Mouse (Mus musculus): Measurements from ENCODE around the gene Capn13. TPM values are rescaled to one million over a fixed set of nuclear protein-coding genes. Genes with fewer than 3 reads are reported as not detected.
"Not testable (repeated sequence)": the region's sequence is repeated elsewhere in the genome, so short reads cannot be mapped to it uniquely, and the experiment has no call there.

The Capn13 gene
- total and polyA plus RNA-seq, 2 experiments from 2014 or later: not detected

- no peak for ATAC-seq (ENCODE audit: insufficient read depth, low read depth)
- no peaks in the 10 kb centered on the region for H3K4me1 ChIP-seq (ENCODE audit: control insufficient read depth, insufficient read depth)
- H3K9ac ChIP-seq (replicated peaks; ENCODE audit: low read depth, low read length): no peak overlapping the region
- DNase-seq (ENCODE audit: low spot score): no peak
- no peaks in the 10 kb centered on the region for H3K36me3 ChIP-seq (replicated peaks; ENCODE audit: control insufficient read depth, insufficient read depth, low read length)
- no peak overlapping the region for H3K27ac ChIP-seq (ENCODE audit: low read depth)
- TF ChIP-seq EP300 (IDR thresholded peaks at IDR 0.05; ENCODE audit: low read depth) (no peak), CTCF (IDR thresholded peaks at IDR 0.05; ENCODE audit: low read depth) (no peak)
- no peaks in the 10 kb centered on the region for H3K9me3 ChIP-seq (replicated peaks; ENCODE audit: control insufficient read depth, low read length)
- H3K4me3 ChIP-seq (ENCODE audit: low read depth, low read length): no peak overlapping the region
- no peaks in the 10 kb centered on the region for H3K27me3 ChIP-seq (ENCODE audit: control insufficient read depth, insufficient read depth, low read length)
- WGBS: 81% methylated on average over 7 of the region's 7 CpGs
- H3K4me2 ChIP-seq (ENCODE audit: low read depth, low read length): no peak overlapping the region
Measured at GRCm38 (mm10) chr17:73273809-73274208, 126.9 kb downstream of the Capn13 start.

- 85% methylated on average over 7 of the region's 7 CpGs for WGBS
- H3K4me2 ChIP-seq (ENCODE audit: low read depth, low read length): no peak overlapping the region
- H3K4me1 ChIP-seq (ENCODE audit: control insufficient read depth, insufficient read depth): no peaks in the 10 kb centered on the region
- H3K27ac ChIP-seq (ENCODE audit: low read depth): no peak overlapping the region
- no peaks in the 10 kb centered on the region for H3K27me3 ChIP-seq (ENCODE audit: control insufficient read depth, insufficient read depth, low read length)
- no peak for DNase-seq (ENCODE audit: low spot score)
- no peak overlapping the region for H3K4me3 ChIP-seq (ENCODE audit: low read depth, low read length)
- no peak for TF ChIP-seq CTCF (IDR thresholded peaks at IDR 0.05; ENCODE audit: low read depth)
- no peaks in the 10 kb centered on the region for H3K9me3 ChIP-seq (replicated peaks; ENCODE audit: control insufficient read depth, low read length)
- no peaks in the 10 kb centered on the region for H3K36me3 ChIP-seq (replicated peaks; ENCODE audit: control insufficient read depth, insufficient read depth, low read length)
- ATAC-seq (ENCODE audit: insufficient read depth, low read depth): no peak
- no peak overlapping the region for H3K9ac ChIP-seq (replicated peaks; ENCODE audit: low read depth, low read length)
Measured at GRCm38 (mm10) chr17:73271797-73272600, 128.7 kb downstream of the Capn13 start.

GRCm38 (mm10) chr17:73270871-73271796 lies 129.5 kb downstream of the Capn13 start:
- Histone ChIP-seq H3K27me3 (ENCODE audit: control insufficient read depth, insufficient read depth, low read length) (no peaks in the 10 kb centered on the region), H3K36me3 (replicated peaks; ENCODE audit: control insufficient read depth, insufficient read depth, low read length) (no peaks in the 10 kb centered on the region), H3K4me2 (ENCODE audit: low read depth, low read length) (no peak overlapping the region), H3K27ac (ENCODE audit: low read depth) (no peak overlapping the region), H3K9ac (replicated peaks; ENCODE audit: low read depth, low read length) (no peak overlapping the region), H3K9me3 (replicated peaks; ENCODE audit: control insufficient read depth, low read length) (no peaks in the 10 kb centered on the region), H3K4me1 (ENCODE audit: control insufficient read depth, insufficient read depth) (no peaks in the 10 kb centered on the region), H3K4me3 (ENCODE audit: low read depth, low read length) (no peak overlapping the region)
- DNase-seq (ENCODE audit: low spot score): no peak
- TF ChIP-seq CTCF (IDR thresholded peaks at IDR 0.05; ENCODE audit: low read depth) (no peak), EP300 (IDR thresholded peaks at IDR 0.05; ENCODE audit: low read depth) (no peak)
- 70% methylated on average over 15 of the region's 15 CpGs for WGBS
- no peak for ATAC-seq (ENCODE audit: insufficient read depth, low read depth)

GRCm38 (mm10) chr17:73263077-73263501 lies 137.6 kb downstream of the Capn13 start:
- Histone ChIP-seq H3K27ac (ENCODE audit: low read depth) (no peak overlapping the region), H3K27me3 (ENCODE audit: control insufficient read depth, insufficient read depth, low read length) (no peaks in the 10 kb centered on the region), H3K9me3 (replicated peaks; ENCODE audit: control insufficient read depth, low read length) (no peaks in the 10 kb centered on the region), H3K4me3 (ENCODE audit: low read depth, low read length) (no peak overlapping the region), H3K9ac (replicated peaks; ENCODE audit: low read depth, low read length) (no peak overlapping the region), H3K4me2 (ENCODE audit: low read depth, low read length) (no peak overlapping the region), H3K36me3 (replicated peaks; ENCODE audit: control insufficient read depth, insufficient read depth, low read length) (no peaks in the 10 kb centered on the region), H3K4me1 (ENCODE audit: control insufficient read depth, insufficient read depth) (peaks cover 6% of the 10 kb centered on the region; the same call in 1 of the 2 replicates)
- 28% methylated on average over 8 of the region's 8 CpGs for WGBS
- peak; percentile 80 for DNase-seq (ENCODE audit: low spot score)
- ATAC-seq (ENCODE audit: insufficient read depth, low read depth): peak; percentile 63
- no peak for TF ChIP-seq CTCF (IDR thresholded peaks at IDR 0.05; ENCODE audit: low read depth)
- TF ChIP-seq EP300 (IDR thresholded peaks at IDR 0.05; ENCODE audit: low read depth): no peak

- no peak overlapping the region for H3K4me3 ChIP-seq (ENCODE audit: low read depth, low read length)
- no peaks in the 10 kb centered on the region for H3K36me3 ChIP-seq (replicated peaks; ENCODE audit: control insufficient read depth, insufficient read depth, low read length)
- H3K4me1 ChIP-seq (ENCODE audit: control insufficient read depth, insufficient read depth): peaks cover 6% of the 10 kb centered on the region; the same call in 1 of the 2 replicates
- no peak overlapping the region for H3K9ac ChIP-seq (replicated peaks; ENCODE audit: low read depth, low read length)
- H3K27me3 ChIP-seq (ENCODE audit: control insufficient read depth, insufficient read depth, low read length): no peaks in the 10 kb centered on the region
- no peak overlapping the region for H3K27ac ChIP-seq (ENCODE audit: low read depth)
- WGBS: 87% methylated on average over 2 of the region's 2 CpGs
- H3K9me3 ChIP-seq (replicated peaks; ENCODE audit: control insufficient read depth, low read length): no peaks in the 10 kb centered on the region
- ATAC-seq (ENCODE audit: insufficient read depth, low read depth) (no peak), DNase-seq (ENCODE audit: low spot score) (no peak)
- no peak overlapping the region for H3K4me2 ChIP-seq (ENCODE audit: low read depth, low read length)
- no peak for TF ChIP-seq EP300 (IDR thresholded peaks at IDR 0.05; ENCODE audit: low read depth)
- TF ChIP-seq CTCF (IDR thresholded peaks at IDR 0.05; ENCODE audit: low read depth): no peak
Measured at GRCm38 (mm10) chr17:73262558-73262957, 138.1 kb downstream of the Capn13 start.

GRCm38 (mm10) chr17:73259258-73259657 lies 141.4 kb downstream of the Capn13 start:
- DNase-seq (ENCODE audit: low spot score); H3K4me2 ChIP-seq (ENCODE audit: low read depth, low read length); H3K4me3 ChIP-seq (ENCODE audit: low read depth, low read length); H3K4me1 ChIP-seq (ENCODE audit: control insufficient read depth, insufficient read depth); H3K9me3 ChIP-seq (replicated peaks; ENCODE audit: control insufficient read depth, low read length); H3K27ac ChIP-seq (ENCODE audit: low read depth); H3K36me3 ChIP-seq (replicated peaks; ENCODE audit: control insufficient read depth, insufficient read depth, low read length); ATAC-seq (ENCODE audit: insufficient read depth, low read depth); H3K9ac ChIP-seq (replicated peaks; ENCODE audit: low read depth, low read length); H3K27me3 ChIP-seq (ENCODE audit: control insufficient read depth, insufficient read depth, low read length): not testable (repeated sequence)
- WGBS: 92% methylated on average over 5 of the region's 5 CpGs
